Mouse (Mus musculus) MEL (cell line): ENCODE data around the gene Bmp2k. TPM values are rescaled to one million over a fixed set of nuclear protein-coding genes. Genes with fewer than 3 reads are reported as not detected.

Experiments
- DNase-seq: peaks from one replicate; pipeline ENCODE4 v3.0.0; 2011; ENCODE audit warnings: low read depth, low spot score
- H3K27ac ChIP-seq: 2 replicates; pipeline ENCODE4 v1.5.1; 2012; ENCODE audit warnings: low read depth, mild to moderate bottlenecking, control low read depth, low read length, moderate library complexity; ENCODE audit not compliant: control insufficient read depth
- H3K27me3 ChIP-seq, 2 experiments: fragments of 150-350 bp in 1 of 2; sonication (generic) in 1 of 2; 2 replicates each; pipeline ENCODE4 v1.6.1; 2012; ENCODE audit warnings: low read length in 2 of 2, mild to moderate bottlenecking in 2 of 2, improper control_type of control experiment in 1 of 2, moderate library complexity in 1 of 2; ENCODE audit not compliant: insufficient read depth in 2 of 2, control insufficient read depth in 1 of 2
- H3K36me3 ChIP-seq, 2 experiments: 2 replicates each; pipeline ENCODE4 v1.6.1; 2012 to 2014; ENCODE audit warnings: low read length in 2 of 2, improper control_type of control experiment in 1 of 2, inconsistent platforms in 1 of 2, mild to moderate bottlenecking in 1 of 2; ENCODE audit not compliant: insufficient read depth in 2 of 2, control insufficient read depth in 1 of 2
- H3K4me1 ChIP-seq, 2 experiments: fragments of 150-350 bp in 1 of 2; sonication (generic) in 1 of 2; 2 replicates each; pipeline ENCODE4 v1.6.1; 2012; ENCODE audit warnings: low read length in 2 of 2, improper control_type of control experiment in 1 of 2, mild to moderate bottlenecking in 1 of 2; ENCODE audit not compliant: insufficient read depth in 2 of 2, control insufficient read depth in 1 of 2
- H3K4me3 ChIP-seq, 2 experiments: fragments of 150-350 bp in 1 of 2; sonication (generic) in 1 of 2; 2 replicates each; pipeline ENCODE4 v1.5.1; 2012; ENCODE audit warnings: low read depth in 2 of 2, low read length in 2 of 2, mild to moderate bottlenecking in 2 of 2, moderate library complexity in 2 of 2, control low read depth in 1 of 2, improper control_type of control experiment in 1 of 2; ENCODE audit not compliant: control insufficient read depth in 1 of 2, insufficient read depth in 1 of 2
- H3K79me2 ChIP-seq: 2 replicates; pipeline ENCODE4 v1.6.1; 2012; ENCODE audit warnings: mild to moderate bottlenecking, low read length, moderate library complexity; ENCODE audit not compliant: control insufficient read depth, poor library complexity, insufficient read depth
- H3K9ac ChIP-seq: 2 replicates; pipeline ENCODE4 v1.6.1; 2012; ENCODE audit warnings: low read depth, mild to moderate bottlenecking, control low read depth, low read length, moderate library complexity; ENCODE audit not compliant: control insufficient read depth, poor library complexity, severe bottlenecking
- H3K9me3 ChIP-seq: fragments of 150-350 bp; sonication (generic); replicated peaks from 2 replicates; pipeline ENCODE4 v1.6.1; 2012; ENCODE audit warnings: mild to moderate bottlenecking, low read length, improper control_type of control experiment, moderate library complexity; ENCODE audit not compliant: insufficient read depth
- BHLHE40 ChIP-seq: IDR thresholded peaks from 2 replicates; pipeline ENCODE4 v1.6.1; 2012; ENCODE audit warnings: low read depth, mild to moderate bottlenecking, inconsistent platforms, low read length, improper control_type of control experiment, borderline replicate concordance
- CHD1 ChIP-seq: IDR thresholded peaks from 2 replicates; pipeline ENCODE4 v1.6.1; 2012; ENCODE audit warnings: low read depth, mild to moderate bottlenecking, inconsistent platforms, low read length, improper control_type of control experiment
- CHD2 ChIP-seq: IDR thresholded peaks from 2 replicates; pipeline ENCODE4 v1.6.1; 2011; ENCODE audit warnings: low read length, improper control_type of control experiment
- CTCF ChIP-seq, 3 experiments: IDR thresholded peaks in 2 of 3; conservative IDR thresholded peaks in 1 of 3; 2 replicates each; pipeline ENCODE4 v1.5.1; 2011 to 2012; ENCODE audit warnings: low read length in 3 of 3, low read depth in 2 of 3, mild to moderate bottlenecking in 2 of 3, improper control_type of control experiment in 1 of 3, inconsistent platforms in 1 of 3, mixed read lengths in 1 of 3, moderate library complexity in 1 of 3; ENCODE audit not compliant: control insufficient read depth in 1 of 3, insufficient read depth in 1 of 3, poor library complexity in 1 of 3, severe bottlenecking in 1 of 3
- E2F4 ChIP-seq: IDR thresholded peaks from 2 replicates; pipeline ENCODE4 v1.6.1; 2011; ENCODE audit warnings: low read depth, low read length, improper control_type of control experiment, borderline replicate concordance
- ELF1 ChIP-seq: IDR thresholded peaks from 2 replicates; pipeline ENCODE4 v1.6.1; 2014; ENCODE audit warnings: low read depth, mild to moderate bottlenecking, inconsistent platforms, low read length, improper control_type of control experiment, moderate library complexity
- EP300 ChIP-seq, 2 experiments: IDR thresholded peaks; 2 replicates each; pipeline ENCODE4 v1.6.1; 2011; ENCODE audit warnings: improper control_type of control experiment in 2 of 2, low read length in 2 of 2, low read depth in 1 of 2, mild to moderate bottlenecking in 1 of 2
- ETS1 ChIP-seq: IDR thresholded peaks from 2 replicates; pipeline ENCODE4 v1.6.1; 2012; ENCODE audit warnings: low read depth, mild to moderate bottlenecking, inconsistent platforms, low read length, improper control_type of control experiment, moderate library complexity
- GABPA ChIP-seq: IDR thresholded peaks from 2 replicates; pipeline ENCODE4 v1.6.1; 2012; ENCODE audit warnings: low read depth, mild to moderate bottlenecking, inconsistent platforms, low read length, improper control_type of control experiment, moderate library complexity
- GATA1 ChIP-seq: IDR thresholded peaks from 2 replicates; pipeline ENCODE4 v1.6.1; 2011; ENCODE audit warnings: low read depth, low read length, improper control_type of control experiment
- HCFC1 ChIP-seq: IDR thresholded peaks from 2 replicates; pipeline ENCODE4 v1.6.1; 2012; ENCODE audit warnings: low read depth, mild to moderate bottlenecking, inconsistent platforms, low read length, improper control_type of control experiment, moderate library complexity
- JUND ChIP-seq: IDR thresholded peaks from 2 replicates; pipeline ENCODE4 v1.6.1; 2011; ENCODE audit warnings: low read depth, mild to moderate bottlenecking, improper control_type of control experiment, low read length
- KAT2A ChIP-seq: conservative IDR thresholded peaks from 2 replicates; pipeline ENCODE4 v1.6.1; 2012; ENCODE audit warnings: low read depth, low read length, improper control_type of control experiment, inconsistent platforms
- MAFK ChIP-seq: IDR thresholded peaks from 2 replicates; pipeline ENCODE4 v1.6.1; 2011; ENCODE audit warnings: low read depth, mild to moderate bottlenecking, low read length, improper control_type of control experiment, borderline replicate concordance
- MAX ChIP-seq: IDR thresholded peaks from 2 replicates; pipeline ENCODE4 v1.6.1; 2011; ENCODE audit warnings: low read length, improper control_type of control experiment
- MAZ ChIP-seq: IDR thresholded peaks from 2 replicates; pipeline ENCODE4 v1.6.1; 2012; ENCODE audit warnings: low read depth, mild to moderate bottlenecking, inconsistent platforms, low read length, improper control_type of control experiment
- MEF2A ChIP-seq: IDR thresholded peaks from 2 replicates; pipeline ENCODE4 v1.6.1; 2014; ENCODE audit warnings: low read depth, mild to moderate bottlenecking, inconsistent platforms, low read length, improper control_type of control experiment; ENCODE audit not compliant: poor library complexity, insufficient replicate concordance, severe bottlenecking; ENCODE audit errors: extremely low read depth
- MXI1 ChIP-seq: IDR thresholded peaks from 2 replicates; pipeline ENCODE4 v1.6.1; 2011; ENCODE audit warnings: mild to moderate bottlenecking, low read depth, low read length, improper control_type of control experiment
- MYB ChIP-seq: IDR thresholded peaks from 2 replicates; pipeline ENCODE4 v1.6.1; 2011; ENCODE audit warnings: mild to moderate bottlenecking, low read depth, low read length, improper control_type of control experiment
- MYC ChIP-seq: IDR thresholded peaks from 2 replicates; pipeline ENCODE4 v1.6.1; 2011; ENCODE audit warnings: low read depth, mild to moderate bottlenecking, low read length, improper control_type of control experiment, moderate library complexity
- NELFE ChIP-seq: IDR thresholded peaks from 2 replicates; pipeline ENCODE4 v1.6.1; 2011; ENCODE audit warnings: low read depth, low read length, improper control_type of control experiment
- NRF1 ChIP-seq: IDR thresholded peaks from 2 replicates; pipeline ENCODE4 v1.6.1; 2014; ENCODE audit warnings: low read depth, mild to moderate bottlenecking, inconsistent platforms, low read length, improper control_type of control experiment, moderate library complexity; ENCODE audit not compliant: poor library complexity, insufficient read depth, severe bottlenecking
- POLR2AphosphoS5 ChIP-seq: IDR thresholded peaks from 2 replicates; pipeline ENCODE4 v1.6.1; 2012; ENCODE audit warnings: low read depth, borderline replicate concordance, mild to moderate bottlenecking, inconsistent platforms, low read length, moderate library complexity, mixed read lengths
- RAD21 ChIP-seq: IDR thresholded peaks from 2 replicates; pipeline ENCODE4 v1.6.1; 2011; ENCODE audit warnings: mild to moderate bottlenecking, low read depth, low read length, improper control_type of control experiment
- TAL1 ChIP-seq: IDR thresholded peaks from 2 replicates; pipeline ENCODE4 v1.6.1; 2012; ENCODE audit warnings: mild to moderate bottlenecking, inconsistent platforms, low read length, moderate library complexity, mixed read lengths
- TBP ChIP-seq: IDR thresholded peaks from 2 replicates; pipeline ENCODE4 v1.8.0; 2011; ENCODE audit warnings: low read depth, low read length, improper control_type of control experiment
- TCF12 ChIP-seq: IDR thresholded peaks from 2 replicates; pipeline ENCODE4 v1.6.1; 2014; ENCODE audit warnings: low read depth, mild to moderate bottlenecking, inconsistent platforms, low read length, improper control_type of control experiment, moderate library complexity
- UBTF ChIP-seq: IDR thresholded peaks from 2 replicates; pipeline ENCODE4 v1.6.1; 2012; ENCODE audit warnings: low read depth, mild to moderate bottlenecking, inconsistent platforms, low read length, improper control_type of control experiment, moderate library complexity, borderline replicate concordance; ENCODE audit not compliant: insufficient read depth
- USF1 ChIP-seq: IDR thresholded peaks from 2 replicates; pipeline ENCODE4 v1.6.1; 2014; ENCODE audit warnings: low read depth, mild to moderate bottlenecking, inconsistent platforms, low read length, improper control_type of control experiment, moderate library complexity
- USF2 ChIP-seq, 2 experiments: IDR thresholded peaks; 2 replicates each; pipeline ENCODE4 v1.6.1; 2011 to 2012; ENCODE audit warnings: improper control_type of control experiment in 2 of 2, low read length in 2 of 2, borderline replicate concordance in 1 of 2, inconsistent platforms in 1 of 2, low read depth in 1 of 2, mild to moderate bottlenecking in 1 of 2; ENCODE audit not compliant: insufficient read depth in 1 of 2
- ZKSCAN1 ChIP-seq: IDR thresholded peaks from 2 replicates; pipeline ENCODE4 v1.6.1; 2012; ENCODE audit warnings: low read depth, mild to moderate bottlenecking, inconsistent platforms, low read length, improper control_type of control experiment, moderate library complexity
- ZMIZ1 ChIP-seq: IDR thresholded peaks from 2 replicates; pipeline ENCODE4 v1.6.1; 2012; ENCODE audit warnings: low read depth, mild to moderate bottlenecking, inconsistent platforms, low read length, improper control_type of control experiment, moderate library complexity
- ZNF384 ChIP-seq: IDR thresholded peaks from 2 replicates; pipeline ENCODE4 v1.6.1; 2012; ENCODE audit warnings: low read depth, mild to moderate bottlenecking, inconsistent platforms, low read length, improper control_type of control experiment
- polyA plus RNA-seq, 2 experiments: library from polyadenylated mRNA; stranded (reverse) in 1 of 2; unstranded in 1 of 2; fragments of >175 nt in 1 of 2; fragments of >200 nt in 1 of 2; gene quantifications; 2 replicates each; pipeline versions ENCODE4 v1.2.1 to v1.2.4; 2012; ENCODE audit warnings: low replicate concordance in 2 of 2, low read depth in 1 of 2; ENCODE audit not compliant: insufficient read length in 2 of 2, insufficient read depth in 1 of 2, missing spikeins in 1 of 2
- total RNA-seq: library from RNA; depleted of rRNA; stranded (reverse); fragments of 300-350 nt; gene quantifications from 2 replicates; pipeline ENCODE4 v1.2.3, GENCODE M21; 2012

Bmp2k gene
- total and polyA plus RNA-seq, 3 experiments: 10.8 to 16.3 TPM; not detected in 1

- TF ChIP-seq MAX: 0 out of 2 replicates have a peak, but pooled peaks have one; percentile 69
- TF ChIP-seq, all 39 proteins: peak for 10
These were observed 495 bp downstream of the Bmp2k start (continued) for GRCm38 (mm10) chr5:96997802-96998565.

GRCm38 (mm10) chr5:96998566-96998907, 1.0 kb downstream of the Bmp2k start:
- Histone ChIP-seq H3K36me3 (peaks cover 0 to 35% of the 10 kb centered on the region in 2 experiments; a peak in 2 of 4 replicates), H3K27ac (peak overlapping the region; percentile 90), H3K79me2 (peaks cover 62% of the 10 kb centered on the region), H3K9ac (peak overlapping the region; percentile 89), H3K27me3 (no peaks in the 10 kb centered on the region), H3K4me3 (peak overlapping the region; percentile 90 to 94), H3K4me1 (peaks cover 5 to 39% of the 10 kb centered on the region in 2 experiments; a peak in 3 of 4 replicates), H3K9me3 (no peaks in the 10 kb centered on the region)
- no peak for DNase-seq
- no peak for TF ChIP-seq NRF1
- TF ChIP-seq MAX: no peak; the same call in none of the 2 replicates
- TF ChIP-seq UBTF: no peak
- TF ChIP-seq MXI1: peak; percentile 94; the same call in 1 of the 2 replicates
- no peak for TF ChIP-seq USF1
- no peak for TF ChIP-seq JUND
- no peak for TF ChIP-seq USF2 (IDR thresholded peaks at IDR 0.05; ENCODE audit: borderline replicate concordance in 1 of 2, insufficient read depth in 1 of 2, low read depth in 1 of 2, low read length in 2 of 2)
- TF ChIP-seq TCF12: no peak
- no peak for TF ChIP-seq TAL1
- TF ChIP-seq POLR2AphosphoS5: no peak
- no peak for TF ChIP-seq CHD2
- TF ChIP-seq ELF1: no peak
- no peak for TF ChIP-seq HCFC1
- no peak; a peak in 1 of 4 replicates for TF ChIP-seq EP300 (IDR thresholded peaks at IDR 0.05; ENCODE audit: low read depth in 1 of 2, low read length in 2 of 2)
- TF ChIP-seq NELFE: no peak
- 0 out of 2 replicates have a peak, but pooled peaks have one; percentile 49 for TF ChIP-seq MYC
- TF ChIP-seq MEF2A: no peak
- TF ChIP-seq TBP: no peak
- no peak for TF ChIP-seq CTCF (IDR thresholded peaks at IDR 0.05 in 2 of 3, conservative IDR thresholded peaks at IDR 0.05 in 1 of 3; ENCODE audit: control insufficient read depth in 1 of 3, insufficient read depth in 1 of 3, low read depth in 2 of 3, low read length in 3 of 3, poor library complexity in 1 of 3, severe bottlenecking in 1 of 3)
- no peak for TF ChIP-seq ETS1
- TF ChIP-seq E2F4: no peak
- TF ChIP-seq ZKSCAN1: no peak
- no peak for TF ChIP-seq RAD21
- TF ChIP-seq GABPA: no peak
- no peak for TF ChIP-seq MYB
- no peak for TF ChIP-seq KAT2A
- TF ChIP-seq CHD1: no peak
- TF ChIP-seq BHLHE40: no peak
- no peak for TF ChIP-seq ZMIZ1
- no peak for TF ChIP-seq MAZ
- 0 out of 2 replicates have a peak, but pooled peaks have one; percentile 12 for TF ChIP-seq GATA1
- no peak for TF ChIP-seq ZNF384
- no peak for TF ChIP-seq MAFK
